Mouse (Mus musculus): Measurements from ENCODE around the gene 4931409K22Rik. TPM values are rescaled to one million over a fixed set of nuclear protein-coding genes. Genes with fewer than 3 reads are reported as not detected.

4931409K22Rik gene
- total RNA-seq, 2 experiments from 2014 or later = not detected

GRCm38 (mm10) chr5:24541144-24541569 lies 15.5 kb downstream of the 4931409K22Rik start:
- no peak for DNase-seq (ENCODE audit: low spot score in 2 of 2)

- DNase-seq (ENCODE audit: low spot score in 2 of 2) = peak in 1 of 2 experiments; percentile 18
These were observed 16.0 kb downstream of the 4931409K22Rik start, which contains the start of gene Asb10 for GRCm38 (mm10) chr5:24540387-24541143. Gene Asb10 (minus strand): TSS chr5:24540978.

- no peak for DNase-seq (ENCODE audit: low spot score in 2 of 2)
These were observed 16.9 kb downstream of the 4931409K22Rik start for GRCm38 (mm10) chr5:24539571-24540296.

GRCm38 (mm10) chr5:24537618-24538017 lies 19.0 kb downstream of the 4931409K22Rik start:
- no peak for DNase-seq (ENCODE audit: low spot score in 2 of 2)

GRCm38 (mm10) chr5:24536511-24536910 lies 20.1 kb downstream of the 4931409K22Rik start:
- DNase-seq (ENCODE audit: low spot score in 2 of 2) = no peak

- no peak for DNase-seq (ENCODE audit: low spot score in 2 of 2)
These were observed 20.9 kb downstream of the 4931409K22Rik start for GRCm38 (mm10) chr5:24535731-24536130.

GRCm38 (mm10) chr5:24534292-24534691 lies 22.3 kb downstream of the 4931409K22Rik start:
- DNase-seq (ENCODE audit: low spot score in 2 of 2) = no peak

GRCm38 (mm10) chr5:24533391-24533790 lies 23.2 kb downstream of the 4931409K22Rik start:
- DNase-seq (ENCODE audit: low spot score in 2 of 2) = no peak

- DNase-seq (ENCODE audit: low spot score in 2 of 2) = peak; percentile 86 to 95
These were observed 26.4 kb downstream of the 4931409K22Rik start for GRCm38 (mm10) chr5:24530042-24530689.

- DNase-seq (ENCODE audit: low spot score in 2 of 2) = no peak
These were observed 28.8 kb downstream of the 4931409K22Rik start for GRCm38 (mm10) chr5:24527780-24528179.

GRCm38 (mm10) chr5:24526889-24527230 lies 29.7 kb downstream of the 4931409K22Rik start, which contains the start of gene Gbx1:
Gene Gbx1 (minus strand): TSS chr5:24527202.
- no peak for DNase-seq (ENCODE audit: low spot score in 2 of 2)

- DNase-seq (ENCODE audit: low spot score in 2 of 2) = no peak
These were observed 30.3 kb downstream of the 4931409K22Rik start for GRCm38 (mm10) chr5:24526190-24526888.

- DNase-seq (ENCODE audit: low spot score in 2 of 2) = no peak
These were observed 31.0 kb downstream of the 4931409K22Rik start for GRCm38 (mm10) chr5:24525360-24526189.

GRCm38 (mm10) chr5:24524522-24524921 lies 32.1 kb downstream of the 4931409K22Rik start:
- no peak for DNase-seq (ENCODE audit: low spot score in 2 of 2)

GRCm38 (mm10) chr5:24523806-24524205 lies 32.8 kb downstream of the 4931409K22Rik start:
- DNase-seq (ENCODE audit: low spot score in 2 of 2) = no peak

GRCm38 (mm10) chr5:24521366-24521765 lies 35.2 kb downstream of the 4931409K22Rik start:
- no peak for DNase-seq (ENCODE audit: low spot score in 2 of 2)

- DNase-seq (ENCODE audit: low spot score in 2 of 2) = no peak
These were observed 44.3 kb downstream of the 4931409K22Rik start for GRCm38 (mm10) chr5:24512271-24512670.

GRCm38 (mm10) chr5:24510635-24511034 lies 46.0 kb downstream of the 4931409K22Rik start:
- DNase-seq (ENCODE audit: low spot score in 2 of 2) = peak in 1 of 2 experiments; percentile 46

- DNase-seq (ENCODE audit: low spot score in 2 of 2) = no peak
These were observed 48.2 kb downstream of the 4931409K22Rik start for GRCm38 (mm10) chr5:24508406-24508805.

GRCm38 (mm10) chr5:24505513-24505912 lies 51.1 kb downstream of the 4931409K22Rik start:
- DNase-seq (ENCODE audit: low spot score in 2 of 2) = no peak
